Mouse (Mus musculus) ES-Bruce4 (cell line): ENCODE results near the gene Gm7102.

Experiments used
- CTCF ChIP-seq: IDR thresholded peaks from one replicate; pipeline ENCODE4 v1.8.1; 2011; ENCODE audit warnings: low read depth, low read length
- EP300 ChIP-seq: IDR thresholded peaks from 2 replicates; pipeline ENCODE4 v1.6.1; 2011; ENCODE audit warnings: low read depth, low read length; ENCODE audit not compliant: insufficient read depth

GRCm38 (mm10) chr19:61175756-61176324 lies at the start of gene Gm7102:
- TF ChIP-seq CTCF (no peak), EP300 (no peak)
